Mouse (Mus musculus) kidney, embryonic 14.5 days (tissue): ENCODE measurements around the gene Nsun2. TPM values are rescaled to one million over a fixed set of nuclear protein-coding genes. Genes with fewer than 3 reads are reported as not detected.

Experiments
- ATAC-seq: fragments of 200-750 bp; cut with Nextera tagmentation; 2 replicates; pipeline ENCODE4 v1.8.0; 2017; ENCODE audit warnings: moderate number of reproducible peaks, mild to moderate bottlenecking, moderate TSS enrichment, moderate library complexity; ENCODE audit not compliant: low FRiP score, low TSS enrichment
- H3K27ac ChIP-seq: fragments of 300-500 bp; sonication (generic); 2 replicates; pipeline ENCODE4 v1.5.1; 2014; ENCODE audit warnings: low read depth, mild to moderate bottlenecking, low read length, moderate library complexity, mixed read lengths
- H3K27me3 ChIP-seq: fragments of 300-500 bp; sonication (generic); 2 replicates; pipeline ENCODE4 v1.6.1; 2014; ENCODE audit warnings: mild to moderate bottlenecking, low read length; ENCODE audit not compliant: control insufficient read depth, insufficient read depth
- H3K36me3 ChIP-seq: fragments of 300-500 bp; sonication (generic); 2 replicates; pipeline ENCODE4 v1.6.1; 2014; ENCODE audit warnings: low read length, mixed read lengths; ENCODE audit not compliant: control insufficient read depth, insufficient read depth
- H3K4me1 ChIP-seq: fragments of 300-500 bp; sonication (generic); 2 replicates; pipeline ENCODE4 v1.6.1; 2014; ENCODE audit warnings: low read length, mixed read lengths; ENCODE audit not compliant: control insufficient read depth, insufficient read depth
- H3K4me2 ChIP-seq: fragments of 300-500 bp; sonication (generic); replicated peaks from 2 replicates; pipeline ENCODE4 v1.6.1; 2014; ENCODE audit warnings: low read depth, mild to moderate bottlenecking, low read length
- H3K4me3 ChIP-seq: fragments of 300-500 bp; sonication (generic); 2 replicates; pipeline ENCODE4 v1.5.1; 2014; ENCODE audit warnings: mild to moderate bottlenecking, low read length
- H3K9ac ChIP-seq: fragments of 300-500 bp; sonication (generic); 2 replicates; pipeline ENCODE4 v1.6.1; 2014; ENCODE audit warnings: low read depth, mild to moderate bottlenecking, low read length, moderate library complexity
- H3K9me3 ChIP-seq: fragments of 300-500 bp; sonication (generic); 2 replicates; pipeline ENCODE4 v1.6.1; 2016; ENCODE audit warnings: low read length; ENCODE audit not compliant: control insufficient read depth
- WGBS: fragments of 180-500 bp; shearing (Covaris S2); extraction: QIAGEN DNeasy Blood & Tissue Kit; methylation state at CpG from one replicate; pipeline ENCODE4 v1.1.7; 2014; 5-methylcytosine and 5-hydroxymethylcytosine counted together
- polyA plus RNA-seq: library from polyadenylated mRNA; unstranded; fragments of >200 nt; fragmentation: Nextera tagmentation; extraction: Ambion mirVana; gene quantifications from 2 replicates; pipeline ENCODE4 v1.2.1, GENCODE M21; 2014

Gene Nsun2
- polyA plus RNA-seq, 1 experiment from 2014 or later: 142 TPM

DNA sequence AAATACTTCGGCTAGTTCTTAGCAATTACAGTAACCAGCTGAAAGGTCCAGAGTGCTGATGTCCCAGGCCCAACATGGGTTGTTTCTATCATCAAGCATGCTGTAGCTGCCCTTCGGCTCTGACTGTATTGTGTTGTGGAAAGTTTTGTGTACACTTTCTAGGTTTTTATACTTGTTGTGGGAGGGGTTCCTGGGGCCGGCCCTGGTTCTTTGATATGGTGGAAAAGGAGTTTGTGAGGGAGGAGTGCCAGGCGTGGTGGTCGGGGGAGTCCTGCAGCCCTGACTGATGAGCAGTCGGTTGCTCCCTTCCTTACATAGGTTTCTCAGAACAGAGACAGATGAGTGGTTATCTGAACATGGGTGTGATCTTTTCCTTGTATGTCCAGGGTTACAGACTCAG lies 103.3 kb downstream of the Nsun2 start:
- H3K4me2 ChIP-seq: no peak overlapping the region
- no peaks in the 10 kb centered on the region for H3K27me3 ChIP-seq
- no peak overlapping the region for H3K4me3 ChIP-seq
- H3K9me3 ChIP-seq: no peaks in the 10 kb centered on the region
- H3K36me3 ChIP-seq: peaks cover 80% of the 10 kb centered on the region
- H3K4me1 ChIP-seq: no peaks in the 10 kb centered on the region
- no peak overlapping the region for H3K9ac ChIP-seq
- WGBS: 81% methylated on average over 6 of the region's 6 CpGs
- no peak overlapping the region for H3K27ac ChIP-seq
- no peak for ATAC-seq

DNA sequence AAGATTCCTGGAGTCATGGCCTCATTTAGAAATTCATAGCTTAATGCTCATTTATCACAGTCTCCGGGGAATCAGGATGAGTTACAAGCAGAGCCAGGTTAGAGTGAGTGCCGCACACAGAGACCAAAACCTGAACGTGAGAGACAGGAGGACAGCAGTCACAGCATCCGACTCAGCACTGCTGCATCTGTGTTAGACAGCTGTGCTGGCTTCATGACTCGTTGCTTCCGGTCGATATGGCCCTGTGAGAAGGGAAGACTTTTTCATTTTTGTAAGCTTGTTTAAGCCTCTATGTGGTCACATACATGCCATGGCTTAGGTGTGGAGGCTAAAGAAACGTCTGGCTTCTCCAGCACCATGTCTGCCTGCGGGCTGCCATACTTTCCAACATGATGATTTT lies 104.1 kb downstream of the Nsun2 start:
- Histone ChIP-seq H3K36me3 (peaks cover 72% of the 10 kb centered on the region), H3K9me3 (no peaks in the 10 kb centered on the region), H3K27me3 (no peaks in the 10 kb centered on the region), H3K4me3 (no peak overlapping the region), H3K27ac (no peak overlapping the region), H3K9ac (no peak overlapping the region), H3K4me1 (no peaks in the 10 kb centered on the region), H3K4me2 (no peak overlapping the region)
- no peak for ATAC-seq
- 91% methylated on average over 9 of the region's 9 CpGs for WGBS

DNA sequence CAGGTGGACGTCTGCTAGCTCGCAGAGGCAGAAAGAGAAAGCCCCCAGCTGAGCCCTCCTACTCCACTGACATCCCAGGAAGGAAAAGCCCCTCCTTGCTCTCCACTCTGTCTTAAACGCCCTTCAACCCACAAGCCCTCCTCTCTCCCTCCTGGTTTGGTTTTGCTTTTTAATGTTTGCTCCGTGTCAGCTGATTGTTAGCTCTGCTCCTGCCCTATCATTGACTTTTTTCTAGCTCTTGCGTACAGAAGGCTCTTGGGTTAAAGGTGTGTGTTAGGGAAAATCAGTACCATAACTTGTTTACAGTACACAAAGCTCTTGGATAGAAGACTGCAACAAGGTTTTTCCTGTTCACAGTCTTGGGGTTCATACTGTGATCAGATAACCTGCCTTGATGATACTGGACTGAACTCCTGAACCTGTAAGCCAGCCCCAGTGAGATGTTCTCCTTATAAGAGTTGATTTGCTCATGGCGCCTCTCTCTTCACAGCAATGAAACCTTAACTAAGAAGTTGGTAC lies 104.6 kb downstream of the Nsun2 start:
- H3K4me1 ChIP-seq: no peaks in the 10 kb centered on the region
- H3K27me3 ChIP-seq: no peaks in the 10 kb centered on the region
- H3K9ac ChIP-seq: no peak overlapping the region
- peaks cover 68% of the 10 kb centered on the region for H3K36me3 ChIP-seq
- no peak for ATAC-seq
- WGBS: 87% methylated on average over 6 of the region's 6 CpGs
- H3K9me3 ChIP-seq: no peaks in the 10 kb centered on the region
- H3K4me2 ChIP-seq: no peak overlapping the region
- H3K4me3 ChIP-seq: no peak overlapping the region
- H3K27ac ChIP-seq: no peak overlapping the region

GRCm38 (mm10) chr13:69639251-69639650 lies 105.7 kb downstream of the Nsun2 start:
- H3K4me3 ChIP-seq: no peak overlapping the region
- ATAC-seq: no peak
- no peak overlapping the region for H3K9ac ChIP-seq
- H3K4me1 ChIP-seq: no peaks in the 10 kb centered on the region
- peaks cover 57% of the 10 kb centered on the region for H3K36me3 ChIP-seq
- no peaks in the 10 kb centered on the region for H3K27me3 ChIP-seq
- 87% methylated on average over 5 of the region's 5 CpGs for WGBS
- H3K9me3 ChIP-seq: no peaks in the 10 kb centered on the region
- H3K4me2 ChIP-seq: no peak overlapping the region
- no peak overlapping the region for H3K27ac ChIP-seq

- no peak for ATAC-seq
- H3K27ac ChIP-seq: no peak overlapping the region
- H3K4me3 ChIP-seq: no peak overlapping the region
- WGBS: 94% methylated on average over 4 of the region's 4 CpGs
- H3K9me3 ChIP-seq: no peaks in the 10 kb centered on the region
- no peaks in the 10 kb centered on the region for H3K4me1 ChIP-seq
- no peak overlapping the region for H3K9ac ChIP-seq
- H3K36me3 ChIP-seq: peaks cover 48% of the 10 kb centered on the region
- H3K27me3 ChIP-seq: no peaks in the 10 kb centered on the region
- H3K4me2 ChIP-seq: no peak overlapping the region
Measured at GRCm38 (mm10) chr13:69640126-69640525, 106.6 kb downstream of the Nsun2 start.

DNA sequence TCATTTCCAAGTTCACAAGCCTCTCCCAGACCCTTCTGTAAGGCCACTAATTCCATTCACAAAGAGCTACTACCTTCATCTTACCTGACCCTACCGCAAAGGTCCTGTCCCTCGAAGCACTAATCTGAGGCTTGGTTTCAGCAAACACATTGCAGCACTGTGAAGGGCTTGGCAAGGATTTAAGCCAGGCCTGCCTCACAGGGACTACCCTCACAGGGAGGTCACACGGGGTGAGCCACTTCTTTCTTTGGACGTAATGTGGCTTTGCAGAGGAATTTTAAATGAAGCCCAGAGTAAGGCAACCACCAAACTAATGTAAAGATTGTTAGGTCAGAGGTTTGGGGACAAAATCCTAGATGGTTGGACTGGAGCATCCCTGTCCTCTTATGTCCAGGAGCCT lies 107.0 kb downstream of the Nsun2 start:
- Histone ChIP-seq H3K4me1 (no peaks in the 10 kb centered on the region), H3K9me3 (no peaks in the 10 kb centered on the region), H3K27ac (no peak overlapping the region), H3K36me3 (peaks cover 44% of the 10 kb centered on the region), H3K4me2 (no peak overlapping the region), H3K4me3 (no peak overlapping the region), H3K27me3 (no peaks in the 10 kb centered on the region), H3K9ac (no peak overlapping the region)
- 89% methylated on average over 4 of the region's 4 CpGs for WGBS
- ATAC-seq: no peak

DNA sequence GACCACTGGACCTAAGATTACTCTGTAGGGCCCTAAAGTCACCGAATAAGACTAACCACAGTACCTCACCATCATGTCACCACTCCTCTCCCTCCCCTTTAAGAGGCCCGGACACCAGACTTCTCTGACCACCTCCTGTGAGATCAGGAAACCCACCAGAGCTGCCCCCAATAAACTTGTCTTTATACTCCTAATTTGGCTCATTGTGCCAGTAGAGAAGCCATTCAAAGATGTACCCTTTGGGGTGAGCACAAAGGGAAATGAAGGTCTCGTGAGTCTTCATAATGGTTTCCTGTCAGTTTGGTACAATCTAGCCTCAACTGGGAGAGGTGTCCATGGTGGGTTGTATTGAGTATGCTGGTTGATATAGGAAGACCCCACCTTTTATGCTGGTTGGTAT lies 107.5 kb downstream of the Nsun2 start:
- Histone ChIP-seq H3K4me1 (no peaks in the 10 kb centered on the region), H3K4me2 (no peak overlapping the region), H3K36me3 (peaks cover 40% of the 10 kb centered on the region), H3K9ac (no peak overlapping the region), H3K9me3 (no peaks in the 10 kb centered on the region), H3K27ac (no peak overlapping the region), H3K27me3 (no peaks in the 10 kb centered on the region), H3K4me3 (no peak overlapping the region)
- 79% methylated on average over 3 of the region's 3 CpGs for WGBS
- ATAC-seq: no peak

DNA sequence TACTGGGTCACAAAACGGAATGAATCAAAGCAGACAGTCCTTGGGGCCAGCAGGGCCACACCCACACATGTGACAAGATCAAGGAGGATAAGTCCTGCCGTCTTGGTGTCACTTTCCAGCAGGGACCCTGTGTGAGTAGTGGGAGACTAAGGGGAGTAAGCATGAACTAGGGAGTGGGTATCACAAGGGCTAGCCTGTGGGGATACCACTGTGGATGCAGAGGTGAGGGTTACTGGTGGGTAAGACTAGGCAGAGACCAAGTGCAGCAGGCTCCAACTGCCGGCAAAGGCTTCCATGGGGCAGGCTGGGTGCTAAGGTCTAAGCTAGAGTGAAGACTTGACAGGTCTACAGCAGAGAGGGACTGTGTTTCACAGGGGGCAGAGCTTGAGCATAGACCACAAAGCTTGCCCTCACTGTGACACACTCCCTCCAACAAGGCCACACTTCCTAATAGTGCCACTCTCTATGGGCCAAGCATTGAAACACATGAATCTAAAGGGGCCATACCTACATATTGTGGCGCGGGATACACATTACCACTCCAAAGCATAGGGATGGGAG lies 109.2 kb downstream of the Nsun2 start:
- Histone ChIP-seq H3K4me1 (no peaks in the 10 kb centered on the region), H3K9ac (no peak overlapping the region), H3K27me3 (no peaks in the 10 kb centered on the region), H3K9me3 (no peaks in the 10 kb centered on the region), H3K4me2 (no peak overlapping the region), H3K36me3 (peaks cover 26% of the 10 kb centered on the region), H3K27ac (no peak overlapping the region), H3K4me3 (no peak overlapping the region)
- 68% methylated on average over 5 of the region's 5 CpGs for WGBS
- ATAC-seq: no peak

GRCm38 (mm10) chr13:69643937-69644336 lies 110.4 kb downstream of the Nsun2 start:
- no peak overlapping the region for H3K27ac ChIP-seq
- peaks cover 18% of the 10 kb centered on the region for H3K36me3 ChIP-seq
- no peaks in the 10 kb centered on the region for H3K27me3 ChIP-seq
- no peaks in the 10 kb centered on the region for H3K4me1 ChIP-seq
- ATAC-seq: no peak
- no peak overlapping the region for H3K9ac ChIP-seq
- H3K4me3 ChIP-seq: no peak overlapping the region
- H3K9me3 ChIP-seq: no peaks in the 10 kb centered on the region
- WGBS: 86% methylated on average over 2 of the region's 2 CpGs
- no peak overlapping the region for H3K4me2 ChIP-seq
